Mouse (Mus musculus) thymus, adult 18-20 months (tissue): ENCODE data around the gene Apbb2.
A peak's percentile ranks its signal among the peaks of the same experiment; 100 is the strongest.

Source experiments
- DNase-seq, 2 experiments: peaks; one replicate each; pipeline ENCODE4 v3.0.0; 2022; ENCODE audit warnings: mixed read lengths in 2 of 2

Apbb2 gene

GRCm38 (mm10) chr5:66408546-66408945, 210.0 kb downstream of the Apbb2 start:
- DNase-seq: no peak

GRCm38 (mm10) chr5:66407948-66408347, 210.6 kb downstream of the Apbb2 start:
- no peak for DNase-seq

DNA sequence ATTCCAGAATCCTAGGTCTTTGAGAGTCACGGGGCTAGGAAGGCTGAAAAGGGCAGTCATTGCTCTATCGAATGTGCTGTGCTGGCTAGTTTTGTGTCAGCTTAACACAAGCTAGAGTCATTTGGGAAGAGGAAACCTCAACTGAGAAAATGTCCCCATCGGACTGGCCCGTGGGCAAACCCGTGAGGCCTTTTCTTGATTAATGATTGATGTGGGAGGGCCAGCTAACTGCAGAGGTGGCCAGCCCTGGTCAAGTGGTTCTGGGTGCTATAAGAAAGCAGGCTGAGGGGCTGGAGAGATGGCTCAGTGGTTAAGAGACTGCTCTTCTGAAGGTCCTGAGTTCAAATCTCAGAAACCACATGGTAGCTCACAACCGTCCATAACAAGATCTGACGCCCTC, 212.2 kb downstream of the Apbb2 start:
- no peak for DNase-seq

DNA sequence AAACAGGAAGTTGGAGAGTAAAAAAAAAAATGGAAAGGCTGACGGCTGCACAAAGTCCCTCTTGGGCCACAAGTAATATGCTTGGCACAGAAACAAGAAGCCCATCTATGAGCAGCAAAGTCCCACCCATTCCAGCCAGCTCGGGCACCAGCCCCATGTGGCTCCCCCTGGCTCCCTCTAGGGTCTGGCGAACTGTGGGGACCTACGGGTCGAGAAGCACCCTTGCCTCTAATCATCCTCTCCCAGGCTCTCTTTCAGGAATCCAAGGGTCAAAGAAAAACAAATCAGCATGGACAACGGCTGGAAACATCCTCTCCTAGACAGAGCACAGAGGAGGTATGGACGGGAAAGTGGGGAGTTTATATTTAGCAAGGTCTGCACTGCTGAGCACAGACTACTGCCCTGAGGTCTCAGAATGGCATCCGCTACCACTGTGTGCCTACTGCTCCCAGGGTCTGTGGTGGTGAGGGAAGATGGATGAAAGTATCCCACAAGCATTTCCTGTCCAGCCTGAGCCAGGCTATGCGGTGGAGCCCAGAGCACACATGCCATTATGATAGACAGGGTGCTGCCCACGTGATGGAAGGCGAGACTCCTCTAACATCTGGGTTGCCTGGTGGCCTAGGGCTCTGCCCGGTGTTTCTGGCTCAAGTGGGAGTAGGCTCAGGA, 212.7 kb downstream of the Apbb2 start:
- no peak for DNase-seq

DNA sequence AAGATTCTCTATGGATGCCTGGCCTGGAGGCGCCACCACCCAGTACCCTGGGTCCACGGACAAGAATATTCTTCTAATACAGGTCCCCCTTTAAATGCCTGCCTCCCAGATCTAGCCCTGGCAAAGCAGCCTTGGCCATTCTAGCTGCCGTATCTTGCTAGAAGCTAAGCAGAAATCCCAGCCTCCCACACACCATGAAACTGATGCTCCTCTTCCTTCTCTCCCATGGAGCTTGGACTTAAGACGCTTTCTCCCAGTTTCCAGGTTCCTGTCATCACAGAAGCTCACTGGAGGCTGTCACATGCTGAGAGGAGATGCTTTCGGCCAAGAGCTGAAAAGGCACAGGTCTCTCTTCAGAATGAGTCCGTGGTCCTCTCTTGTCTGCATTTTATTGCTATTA, 213.3 kb downstream of the Apbb2 start:
- DNase-seq: no peak

DNA sequence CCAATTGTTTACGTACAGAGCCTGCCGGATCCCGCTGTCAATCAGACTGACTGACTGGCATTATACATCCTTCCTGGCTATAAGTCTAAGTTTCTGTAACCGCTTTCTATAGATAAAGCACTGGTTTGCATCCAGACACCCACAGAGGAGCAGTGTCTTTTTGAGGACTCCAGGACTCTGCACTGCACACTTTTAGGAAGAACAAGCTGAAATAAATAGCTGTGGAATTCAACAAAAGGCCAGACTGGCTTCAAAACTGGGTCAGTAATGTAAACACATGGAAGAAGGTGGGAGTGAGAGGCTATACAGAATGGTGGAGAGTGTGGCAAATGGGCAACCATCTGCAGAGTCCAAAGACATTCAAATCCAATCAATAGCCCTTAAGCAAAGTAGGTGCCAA, 218.0 kb downstream of the Apbb2 start:
- DNase-seq: no peak

- no peak for DNase-seq
Measured at GRCm38 (mm10) chr5:66399264-66399620, 219.3 kb downstream of the Apbb2 start.

DNA sequence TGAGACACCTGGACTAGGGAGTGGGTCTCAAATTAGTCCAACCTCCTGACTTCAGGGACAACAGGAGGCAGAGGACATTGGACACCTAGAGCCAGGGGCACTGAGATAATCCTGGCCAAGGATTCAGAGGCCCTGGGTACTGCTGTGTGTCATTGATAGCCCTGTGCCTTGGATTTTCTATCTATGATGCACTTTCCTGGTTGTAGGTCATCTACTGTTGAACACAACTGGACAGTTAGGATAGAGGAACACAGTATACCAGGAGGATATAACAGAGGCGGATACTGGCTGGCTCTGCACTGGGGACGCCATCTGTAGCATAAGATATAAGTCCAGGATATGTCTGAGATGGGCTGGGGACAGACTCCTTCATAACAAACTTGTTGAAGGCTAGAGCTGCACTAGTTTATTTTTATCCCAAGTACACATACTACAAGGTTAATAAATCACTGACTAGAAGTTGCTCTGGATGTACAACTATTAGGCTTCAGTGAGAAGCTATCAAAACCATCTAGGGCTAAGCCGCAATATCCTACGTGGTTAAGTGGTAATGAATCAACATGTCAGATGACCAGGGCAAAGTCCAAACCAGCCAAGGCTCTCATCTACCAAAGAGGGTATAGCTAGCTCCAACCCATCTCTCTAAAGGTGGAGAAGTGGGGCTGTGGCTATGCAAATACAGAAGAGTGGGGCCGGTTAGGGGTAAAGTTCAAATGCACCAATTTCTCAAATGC, 219.9 kb downstream of the Apbb2 start:
- DNase-seq: no peak

- DNase-seq: no peak
Measured at GRCm38 (mm10) chr5:66393767-66394446, 224.7 kb downstream of the Apbb2 start.

- DNase-seq: no peak
Measured at GRCm38 (mm10) chr5:66392861-66393529, 225.6 kb downstream of the Apbb2 start.

- DNase-seq: no peak
Measured at GRCm38 (mm10) chr5:66391771-66392170, 226.8 kb downstream of the Apbb2 start.

DNA sequence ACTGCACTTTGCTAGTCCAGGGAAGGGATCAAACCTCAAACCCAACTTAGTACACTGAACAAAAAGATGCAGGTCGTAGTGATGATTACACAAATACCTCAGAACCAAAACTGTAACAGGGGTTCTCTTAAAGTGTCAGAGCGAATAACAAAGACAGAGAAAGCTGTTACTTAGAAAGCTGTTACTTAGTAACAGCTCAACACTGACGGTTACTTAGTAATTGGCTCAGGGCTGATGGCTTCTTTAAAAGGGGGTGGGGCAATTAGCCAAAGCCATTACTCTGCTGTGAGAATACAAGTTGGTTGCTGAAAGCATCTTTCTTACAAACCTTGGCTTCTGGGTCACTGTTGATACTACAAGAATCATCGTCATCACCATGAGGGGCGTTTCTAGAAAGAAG, 227.3 kb downstream of the Apbb2 start:
- no peak for DNase-seq

DNA sequence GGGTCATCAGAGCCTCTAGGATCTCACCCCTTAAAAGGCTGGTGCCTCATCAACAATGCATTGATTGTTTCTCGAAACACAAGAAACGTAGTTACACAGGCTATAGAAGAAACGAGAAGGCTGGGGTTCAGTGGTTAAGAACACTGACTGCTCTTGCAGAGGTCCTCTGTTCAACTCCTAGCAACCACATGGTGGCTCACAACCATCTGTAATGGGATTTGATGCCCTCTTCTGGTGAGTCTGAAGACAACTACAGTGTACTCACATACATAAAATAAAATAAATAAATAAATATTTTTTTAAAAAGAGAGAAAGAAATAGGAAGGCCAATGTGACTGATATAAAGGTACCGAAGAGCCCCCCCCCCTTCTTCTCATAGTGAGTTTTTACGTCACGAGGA, 228.0 kb downstream of the Apbb2 start:
- no peak for DNase-seq

- DNase-seq: no peak
Measured at GRCm38 (mm10) chr5:66387481-66387880, 231.1 kb downstream of the Apbb2 start.

DNA sequence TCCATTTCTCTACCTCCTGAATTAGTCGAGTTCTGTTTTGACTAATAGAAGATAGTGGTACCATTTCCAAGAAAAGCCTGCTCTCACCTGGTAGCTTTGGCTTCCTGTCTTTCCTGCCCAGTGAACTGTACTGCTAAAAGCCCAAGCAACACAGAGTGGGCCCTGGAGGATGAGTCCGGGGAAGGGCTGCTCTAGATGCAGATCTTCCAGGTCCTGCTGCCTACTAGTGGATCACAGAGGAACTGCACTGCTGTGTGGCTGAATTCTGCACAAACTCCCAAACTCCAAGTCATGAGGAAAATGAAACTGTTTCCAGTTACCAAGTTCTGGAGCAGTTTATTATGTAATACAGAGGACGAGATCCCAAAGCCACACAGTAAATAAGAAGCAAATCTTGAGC, 232.9 kb downstream of the Apbb2 start:
- DNase-seq: peak; percentile 7 to 14

DNA sequence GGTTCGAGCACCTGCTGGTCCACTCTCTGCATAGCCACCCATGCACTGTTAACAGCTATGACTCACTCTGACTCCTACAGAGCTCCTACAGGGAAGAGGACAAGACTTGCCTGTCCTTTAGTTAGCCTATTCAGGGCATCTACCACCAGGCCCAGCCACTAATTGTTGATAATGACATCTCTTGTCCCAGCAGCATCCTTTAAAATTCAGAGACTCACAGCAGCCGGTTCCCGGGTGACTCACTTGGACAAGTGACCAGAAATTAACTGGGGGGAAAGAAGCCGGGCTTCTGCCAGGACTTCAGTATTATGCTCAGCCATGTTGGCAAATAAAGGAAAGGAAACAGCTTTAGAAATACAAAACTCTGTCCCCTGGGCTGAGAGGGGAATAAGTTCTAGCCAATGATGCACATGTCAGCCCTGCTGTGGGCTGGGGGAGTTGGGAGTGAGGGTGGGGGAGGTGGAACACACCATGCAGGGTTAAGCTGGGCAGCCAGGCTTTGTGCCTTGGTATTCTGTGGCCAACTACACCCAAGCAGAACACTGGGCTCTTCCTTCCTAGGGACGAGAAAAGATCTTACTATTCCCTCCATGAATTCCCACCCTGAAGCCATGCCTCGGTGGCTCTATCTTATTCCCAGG, 233.7 kb downstream of the Apbb2 start:
- no peak for DNase-seq

GRCm38 (mm10) chr5:66384114-66384513, 234.5 kb downstream of the Apbb2 start:
- DNase-seq: no peak

GRCm38 (mm10) chr5:66382111-66382510, 236.5 kb downstream of the Apbb2 start:
- no peak for DNase-seq

DNA sequence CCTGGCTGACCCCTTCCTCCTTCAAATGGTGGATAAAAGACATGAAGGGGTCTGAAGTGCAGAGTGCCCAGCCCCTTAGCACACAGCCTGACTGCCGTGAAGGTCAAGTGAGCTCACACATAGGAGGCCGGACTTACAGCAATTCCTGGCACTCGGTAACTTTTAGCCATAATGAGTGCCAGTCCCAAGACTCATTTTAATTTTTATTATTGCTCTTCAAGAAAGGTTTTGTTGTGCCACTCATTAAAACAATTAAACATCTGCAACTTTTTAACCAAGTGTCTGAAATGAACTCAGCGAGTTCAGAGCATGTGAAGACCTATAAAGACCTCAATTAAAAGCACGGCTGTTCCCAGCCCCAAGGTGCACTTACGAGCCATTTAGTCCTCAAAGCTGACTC, 239.6 kb downstream of the Apbb2 start:
- DNase-seq: no peak

GRCm38 (mm10) chr5:66376589-66377270, 241.9 kb downstream of the Apbb2 start:
- DNase-seq: no peak

DNA sequence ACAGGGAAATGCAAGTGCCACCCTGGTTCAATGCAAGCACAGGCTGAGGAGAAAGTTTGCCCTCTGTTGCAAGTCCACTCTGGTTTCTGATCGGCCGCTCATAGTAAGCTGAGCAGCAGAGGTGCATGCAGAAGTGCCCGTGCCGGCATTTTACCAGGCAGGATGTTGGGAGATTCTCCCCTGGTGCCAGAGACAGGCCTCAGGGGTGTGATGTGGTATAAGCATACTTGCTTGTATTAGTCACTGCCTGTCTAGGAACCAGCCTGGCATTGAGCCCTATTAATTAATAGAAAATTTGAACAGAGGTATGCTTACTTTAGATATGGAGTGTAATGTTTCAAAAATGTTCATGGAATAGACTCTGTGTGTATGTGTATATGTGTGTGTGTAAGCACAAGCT, 244.2 kb downstream of the Apbb2 start:
- no peak for DNase-seq

DNA sequence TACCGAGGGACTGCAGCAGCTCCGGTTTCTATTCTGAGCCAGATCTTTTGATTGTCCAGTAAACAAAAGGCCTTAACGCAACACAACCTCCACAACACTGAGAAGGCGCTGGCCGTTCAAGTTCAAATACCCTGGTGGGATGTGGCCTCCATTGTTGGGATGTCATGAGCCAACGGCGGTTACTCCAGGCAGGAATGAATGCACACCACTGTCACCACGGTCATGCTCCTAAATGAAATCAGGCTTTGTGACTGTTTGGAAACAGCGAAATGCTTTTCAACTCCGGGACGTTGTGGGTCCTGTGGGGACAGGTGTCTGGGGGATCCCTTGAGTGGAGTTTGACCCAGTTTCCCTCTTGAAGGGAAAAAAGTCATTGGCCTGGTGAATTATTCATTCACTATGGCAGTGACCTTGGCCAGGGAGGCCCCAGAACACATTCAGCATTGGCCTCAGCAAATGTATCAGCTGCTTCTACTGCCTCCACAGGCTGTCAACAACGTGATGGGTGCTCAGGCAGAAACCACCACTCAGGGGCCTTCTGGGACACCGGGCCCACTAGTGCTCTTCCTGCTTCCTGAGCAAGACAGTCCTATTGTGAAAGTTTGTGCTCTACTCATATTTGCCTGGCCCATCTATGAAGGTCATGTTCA, 244.9 kb downstream of the Apbb2 start:
- DNase-seq: no peak
